Mouse (Mus musculus) small intestine, adult 2 months (tissue): Measurements from ENCODE around the gene Fam110c.

Source experiments
- CTCF ChIP-seq: fragments of 200-500 bp; IDR thresholded peaks from 2 replicates; pipeline ENCODE4 v1.5.1; 2012; ENCODE audit warnings: low read depth, mild to moderate bottlenecking, control low read depth, inconsistent platforms, low read length, moderate library complexity, mixed read lengths; ENCODE audit not compliant: insufficient replicate concordance, insufficient read length; ENCODE audit errors: extremely low read depth
- POLR2A ChIP-seq: fragments of 200-500 bp; IDR thresholded peaks from 2 replicates; pipeline ENCODE4 v1.6.1; 2012; ENCODE audit warnings: low read depth, mild to moderate bottlenecking, control low read depth, inconsistent platforms, low read length, moderate library complexity

DNA sequence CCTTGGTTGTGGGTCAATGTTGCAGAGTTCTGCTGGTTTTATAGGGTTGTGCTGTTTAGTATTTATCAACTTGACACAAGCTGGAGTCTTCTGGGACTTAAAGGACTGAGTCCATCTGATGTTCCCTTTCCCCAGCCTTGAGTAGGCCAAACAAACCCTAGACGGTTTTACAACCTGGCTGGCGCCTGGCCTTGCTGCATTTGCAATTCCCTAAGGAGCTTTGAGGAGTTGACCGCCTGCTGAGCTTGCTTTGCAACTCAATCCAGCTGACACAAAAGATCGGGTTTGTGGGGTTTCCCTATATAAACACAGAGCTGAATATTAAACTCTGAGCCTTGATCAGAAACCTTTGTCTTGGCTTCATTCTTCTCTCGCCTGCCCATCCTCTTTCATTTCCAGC is 18.8 kb downstream of the Fam110c start:
- TF ChIP-seq POLR2A (no peak), CTCF (no peak)
